Mouse (Mus musculus) megakaryocyte, embryonic 14.5 days (primary cell): ENCODE results near the gene Sf1. TPM values are rescaled to one million over a fixed set of nuclear protein-coding genes. Genes with fewer than 3 reads are reported as not detected.
A peak's percentile ranks its signal among the peaks of the same experiment; 100 is the strongest.

Experiments
- H3K27me3 ChIP-seq: replicated peaks from 2 replicates; pipeline ENCODE3; 2012; ENCODE audit warnings: inconsistent platforms
- H3K36me3 ChIP-seq: replicated peaks from 2 replicates; pipeline ENCODE3; 2012; ENCODE audit warnings: low read length, inconsistent platforms, mixed read lengths
- H3K4me1 ChIP-seq: 2 replicates; pipeline ENCODE4 v1.6.1; 2012; ENCODE audit warnings: inconsistent platforms
- H3K4me3 ChIP-seq: replicated peaks from 2 replicates; pipeline ENCODE3; 2012; ENCODE audit warnings: moderate library complexity, mild to moderate bottlenecking, inconsistent platforms
- H3K9me3 ChIP-seq: 2 replicates; pipeline ENCODE4 v1.6.1; 2012; ENCODE audit warnings: inconsistent platforms
- FLI1 ChIP-seq: IDR thresholded peaks from 2 replicates; pipeline ENCODE4 v1.6.1; 2012; ENCODE audit warnings: low read length, inconsistent platforms, mixed read lengths
- GATA1 ChIP-seq: IDR thresholded peaks from 3 replicates; pipeline ENCODE4 v1.6.1; 2012; ENCODE audit warnings: mixed read lengths, low read length, inconsistent platforms, borderline replicate concordance
- polyA plus RNA-seq: library from polyadenylated mRNA; stranded (reverse); fragments of >175 nt; gene quantifications from 2 replicates; pipeline ENCODE4 v1.2.3, GENCODE M21; 2012; ENCODE audit warnings: low replicate concordance; ENCODE audit not compliant: insufficient read depth

Sf1 gene
- 1,025 and 2,643 TPM in 2 replicates for polyA plus RNA-seq

GRCm38 (mm10) chr19:6363411-6364240 lies at the start of gene Sf1:
Sf1 (plus strand) TSS chr19:6363690.
- Histone ChIP-seq H3K9me3 (no peaks in the 10 kb centered on the region), H3K27me3 (no peaks in the 10 kb centered on the region), H3K4me1 (peaks cover 71% of the 10 kb centered on the region), H3K36me3 (peaks cover 69% of the 10 kb centered on the region), H3K4me3 (peak within 1 kb of the TSS; percentile 97)
- TF ChIP-seq GATA1 (no peak), FLI1 (no peak; the same call in 1 of the 2 replicates)

DNA sequence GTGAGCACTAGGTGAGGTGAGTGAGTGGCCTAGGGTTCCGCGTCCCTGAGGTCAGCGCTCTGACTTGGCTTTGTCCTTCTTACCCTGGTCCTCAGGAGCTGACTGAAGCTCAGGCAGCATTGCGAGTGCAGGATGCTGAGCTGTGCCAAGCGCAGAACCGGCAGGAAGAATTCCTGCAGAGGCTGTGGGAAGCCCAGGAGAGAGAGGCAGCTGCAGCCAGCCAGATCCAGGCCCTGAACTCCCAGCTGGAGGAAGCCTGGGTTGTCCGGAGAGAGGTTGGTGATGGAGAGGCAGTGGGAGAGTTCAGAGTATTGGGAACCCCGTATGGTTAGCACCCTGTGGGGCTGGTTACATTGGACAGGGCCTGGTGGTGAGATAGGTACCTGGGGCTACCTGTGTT lies 49.7 kb upstream of the Sf1 start:
- no peak overlapping the region for H3K4me3 ChIP-seq
- H3K36me3 ChIP-seq: peaks cover 89% of the 10 kb centered on the region
- no peak for TF ChIP-seq FLI1
- no peak for TF ChIP-seq GATA1
- H3K27me3 ChIP-seq: peaks cover 52% of the 10 kb centered on the region
- no peaks in the 10 kb centered on the region for H3K9me3 ChIP-seq
- H3K4me1 ChIP-seq: peaks cover 13% of the 10 kb centered on the region; the same call in 1 of the 2 replicates

DNA sequence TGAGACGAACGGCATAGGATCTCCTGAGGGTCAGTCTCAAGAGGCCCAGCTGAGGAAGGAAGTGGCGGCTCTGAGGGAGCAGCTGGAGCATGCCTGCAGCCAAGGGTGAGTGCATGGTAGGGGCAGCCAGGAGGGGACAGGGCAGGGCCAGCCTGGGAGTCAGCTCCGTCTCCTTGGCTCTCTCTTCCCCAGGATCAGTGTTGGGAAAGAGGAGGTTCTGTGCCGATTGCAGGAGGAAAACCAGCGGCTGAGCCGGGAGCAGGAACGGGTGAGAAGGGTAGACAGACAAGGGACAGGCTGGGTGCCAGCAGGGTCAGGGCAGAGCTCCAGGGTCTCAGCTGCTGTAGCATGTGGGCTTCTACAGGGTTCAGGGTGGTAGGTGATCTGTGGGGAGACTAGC lies 49.0 kb upstream of the Sf1 start:
- no peak overlapping the region for H3K4me3 ChIP-seq
- TF ChIP-seq FLI1 (no peak), GATA1 (no peak)
- H3K36me3 ChIP-seq: peaks cover 94% of the 10 kb centered on the region
- no peaks in the 10 kb centered on the region for H3K9me3 ChIP-seq
- H3K27me3 ChIP-seq: peaks cover 53% of the 10 kb centered on the region
- H3K4me1 ChIP-seq: peaks cover 13% of the 10 kb centered on the region; the same call in 1 of the 2 replicates

GRCm38 (mm10) chr19:6315573-6315972 lies 47.9 kb upstream of the Sf1 start:
- Histone ChIP-seq H3K27me3 (peaks cover 46% of the 10 kb centered on the region), H3K36me3 (peaks cover 98% of the 10 kb centered on the region), H3K4me1 (peaks cover 11% of the 10 kb centered on the region; the same call in 1 of the 2 replicates), H3K9me3 (no peaks in the 10 kb centered on the region), H3K4me3 (no peak overlapping the region)
- no peak for TF ChIP-seq FLI1
- TF ChIP-seq GATA1: no peak

- no peaks in the 10 kb centered on the region for H3K9me3 ChIP-seq
- peaks cover 100% of the 10 kb centered on the region for H3K36me3 ChIP-seq
- H3K27me3 ChIP-seq: peaks cover 43% of the 10 kb centered on the region
- no peak for TF ChIP-seq GATA1
- no peak for TF ChIP-seq FLI1
- peaks cover 10% of the 10 kb centered on the region; the same call in 1 of the 2 replicates for H3K4me1 ChIP-seq
- H3K4me3 ChIP-seq: peak overlapping the region; percentile 5
These were observed 45.3 kb upstream of the Sf1 start for GRCm38 (mm10) chr19:6318145-6318544.

GRCm38 (mm10) chr19:6321358-6321757 lies 42.1 kb upstream of the Sf1 start:
- Histone ChIP-seq H3K36me3 (peaks cover 77% of the 10 kb centered on the region), H3K27me3 (peaks cover 40% of the 10 kb centered on the region), H3K9me3 (no peaks in the 10 kb centered on the region), H3K4me1 (peaks cover 4% of the 10 kb centered on the region; the same call in 1 of the 2 replicates), H3K4me3 (no peak overlapping the region)
- TF ChIP-seq GATA1 (no peak), FLI1 (no peak)

DNA sequence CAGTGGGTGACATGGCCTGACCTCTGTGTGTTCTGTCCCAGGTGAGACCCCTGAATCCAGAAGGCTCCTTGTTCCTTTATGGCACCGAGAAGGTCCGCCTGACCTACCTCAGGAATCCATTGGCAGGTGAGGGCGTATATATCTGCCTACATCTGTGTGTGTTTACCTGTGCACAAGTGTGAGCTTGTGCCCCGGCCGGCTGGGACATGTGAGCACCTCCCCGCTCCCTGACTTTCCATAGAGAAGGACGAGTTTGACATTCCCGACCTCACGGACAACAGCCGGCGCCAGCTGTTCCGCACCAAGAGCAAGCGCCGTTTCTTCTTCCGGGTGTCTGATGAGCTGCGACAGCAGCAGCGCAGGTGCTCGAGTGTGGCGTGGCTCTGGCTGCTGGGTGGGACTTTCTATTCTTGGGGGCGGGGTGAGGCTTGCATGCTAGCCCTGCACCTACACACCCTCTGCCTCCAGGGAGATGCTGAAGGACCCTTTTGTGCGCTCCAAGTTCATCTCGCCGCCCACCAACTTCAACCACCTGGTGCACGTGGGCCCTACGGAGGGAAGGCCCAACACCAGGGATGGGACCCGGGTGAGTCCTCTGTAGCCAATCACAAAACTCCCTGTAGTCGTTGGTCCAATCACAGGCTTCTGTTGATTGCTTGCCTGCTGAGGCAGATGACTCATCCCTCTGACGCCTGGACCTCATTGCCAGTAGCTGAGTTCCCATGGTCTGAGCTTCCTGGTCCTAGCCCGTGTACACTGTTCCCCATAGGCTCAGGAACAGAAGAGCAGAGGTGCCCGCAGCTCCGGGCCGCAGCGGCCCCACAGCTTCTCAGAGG lies 41.5 kb upstream of the Sf1 start:
- peaks cover 36% of the 10 kb centered on the region for H3K27me3 ChIP-seq
- H3K4me3 ChIP-seq: no peak overlapping the region
- no peaks in the 10 kb centered on the region for H3K9me3 ChIP-seq
- peaks cover 4% of the 10 kb centered on the region; the same call in 1 of the 2 replicates for H3K4me1 ChIP-seq
- TF ChIP-seq GATA1: no peak
- no peak for TF ChIP-seq FLI1
- peaks cover 70% of the 10 kb centered on the region for H3K36me3 ChIP-seq

- H3K27me3 ChIP-seq: peaks cover 24% of the 10 kb centered on the region
These were observed 38.7 kb upstream of the Sf1 start for GRCm38 (mm10) chr19:6324751-6325150.

GRCm38 (mm10) chr19:6331178-6331577 lies 32.3 kb upstream of the Sf1 start:
- Histone ChIP-seq H3K27me3 (peaks cover 2% of the 10 kb centered on the region), H3K4me3 (peak overlapping the region; percentile 89), H3K36me3 (no peaks in the 10 kb centered on the region), H3K4me1 (peaks cover 37% of the 10 kb centered on the region), H3K9me3 (no peaks in the 10 kb centered on the region)
- TF ChIP-seq GATA1 (no peak), FLI1 (no peak)

More at GRCm38 (mm10) chr19:6324751-6325150, 38.7 kb upstream of the Sf1 start:
- Histone ChIP-seq H3K36me3 (peaks cover 43% of the 10 kb centered on the region), H3K9me3 (no peaks in the 10 kb centered on the region), H3K4me3 (no peak overlapping the region), H3K4me1 (no peaks in the 10 kb centered on the region; the same call in 1 of the 2 replicates)
- TF ChIP-seq GATA1 (no peak), FLI1 (no peak)
